Mouse (Mus musculus) layer of hippocampus, adult 18-20 months (tissue): Measurements from ENCODE around the gene Fbxo47. TPM values are rescaled to one million over a fixed set of nuclear protein-coding genes. Genes with fewer than 3 reads are reported as not detected.

ENCODE experiments used
- DNase-seq, 2 experiments: peaks; one replicate each; pipeline ENCODE4 v3.0.0; 2022; ENCODE audit warnings: low spot score in 2 of 2
- total RNA-seq, 2 experiments: library from RNA; stranded (reverse); gene quantifications; 2 replicates each; pipeline ENCODE4 v1.2.3; 2021

Gene Fbxo47
- total RNA-seq, 2 experiments from 2014 or later: 1.6 to 2.6 TPM

- no peak for DNase-seq
Observed at GRCm38 (mm10) chr11:97813085-97813484, 70.9 kb downstream of the Fbxo47 start.

DNA sequence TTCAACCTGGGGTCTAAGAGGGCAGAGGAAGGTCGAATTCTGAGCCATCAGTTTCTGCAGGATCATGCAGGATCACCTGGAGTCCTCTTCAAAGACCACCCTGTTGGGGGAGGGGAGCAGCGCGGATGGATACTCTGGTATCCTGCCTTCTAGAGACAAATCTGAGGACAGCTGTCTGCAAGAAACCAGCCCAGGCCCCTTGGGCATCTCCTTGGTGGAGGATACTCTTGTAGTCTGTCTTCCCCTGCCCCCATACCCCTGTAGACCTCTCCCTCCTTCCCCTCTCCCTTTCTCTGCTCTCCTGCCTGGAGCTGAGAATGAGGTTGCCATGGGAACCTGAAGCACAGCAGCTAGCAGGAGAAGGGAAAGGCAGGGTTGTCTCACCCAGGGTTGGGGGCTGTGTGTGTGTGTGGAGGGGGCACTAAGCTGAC lies 71.4 kb downstream of the Fbxo47 start:
- DNase-seq: peak; percentile 54 to 56

- DNase-seq: no peak
Observed at GRCm38 (mm10) chr11:97811569-97812362, 72.2 kb downstream of the Fbxo47 start.

GRCm38 (mm10) chr11:97810970-97811369 lies 73.0 kb downstream of the Fbxo47 start:
- no peak for DNase-seq

GRCm38 (mm10) chr11:97810356-97810755 lies 73.6 kb downstream of the Fbxo47 start:
- no peak for DNase-seq

- DNase-seq: no peak
Observed at GRCm38 (mm10) chr11:97809235-97810121, 74.5 kb downstream of the Fbxo47 start.

GRCm38 (mm10) chr11:97808621-97809234 lies 75.2 kb downstream of the Fbxo47 start:
- no peak for DNase-seq

- DNase-seq: no peak
Observed at GRCm38 (mm10) chr11:97808093-97808492, 75.9 kb downstream of the Fbxo47 start.

GRCm38 (mm10) chr11:97807626-97808025 lies 76.3 kb downstream of the Fbxo47 start:
- no peak for DNase-seq

DNA sequence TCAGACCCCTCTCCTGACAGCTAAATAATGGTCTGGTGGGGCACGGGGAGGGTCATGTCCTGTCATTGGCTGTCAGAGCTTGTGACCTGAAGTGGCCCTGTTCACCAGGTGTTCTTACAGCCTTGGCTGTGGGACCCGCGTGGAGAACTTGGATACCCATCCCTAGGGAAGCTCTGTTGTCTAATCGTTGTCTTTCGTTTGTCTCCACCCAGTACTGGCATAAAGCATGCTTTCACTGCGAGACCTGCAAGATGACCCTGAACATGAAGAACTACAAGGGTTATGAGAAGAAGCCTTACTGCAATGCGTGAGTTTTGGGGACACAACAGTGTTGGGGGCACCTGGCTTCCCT lies 77.4 kb downstream of the Fbxo47 start:
- DNase-seq: no peak

DNA sequence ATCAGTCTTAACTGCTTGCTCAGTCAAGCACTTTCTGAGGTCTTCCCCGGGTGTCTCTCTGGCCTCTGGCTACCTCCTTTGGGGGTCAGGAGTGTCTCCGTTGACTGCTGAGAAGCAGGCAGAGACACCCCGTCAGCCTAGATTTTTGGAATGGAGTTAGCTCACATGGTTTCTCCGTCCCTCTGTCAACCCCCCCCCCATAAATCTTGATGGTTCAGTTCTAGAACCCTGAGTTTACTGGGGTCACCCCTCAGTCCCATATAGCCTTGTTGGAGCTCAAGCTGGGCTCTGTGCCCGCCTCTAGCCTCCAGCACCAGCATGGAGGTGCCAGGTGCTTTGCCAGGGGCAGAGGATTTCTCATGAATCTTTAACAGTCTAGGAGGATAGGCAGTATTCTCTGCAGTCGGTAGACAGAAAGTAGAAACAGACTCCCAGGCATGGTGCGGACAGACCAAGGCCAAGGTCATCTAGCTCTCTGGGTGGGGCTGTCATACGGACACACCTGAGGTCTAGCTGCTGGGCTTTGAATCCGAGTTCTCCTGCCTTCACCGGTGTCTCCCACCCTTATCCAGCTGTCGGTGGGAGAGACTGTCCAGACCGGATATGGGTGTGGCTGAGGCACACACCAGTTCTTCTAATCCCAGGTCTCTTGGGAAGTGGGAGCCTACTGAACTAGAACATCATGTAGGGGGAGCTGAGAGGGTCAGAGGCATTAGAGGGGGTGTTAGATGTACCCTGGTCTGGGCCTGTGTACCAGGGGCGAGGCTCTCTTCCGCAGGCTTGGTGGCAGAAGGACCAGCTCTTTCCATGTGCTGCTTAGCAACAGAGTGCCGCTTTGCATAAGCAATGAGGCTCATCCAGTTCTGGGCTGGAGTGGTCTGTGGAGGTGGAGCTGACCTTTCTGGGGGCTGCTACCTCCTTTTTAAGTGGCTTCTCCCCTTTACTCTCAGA lies 78.0 kb downstream of the Fbxo47 start:
- no peak for DNase-seq

DNA sequence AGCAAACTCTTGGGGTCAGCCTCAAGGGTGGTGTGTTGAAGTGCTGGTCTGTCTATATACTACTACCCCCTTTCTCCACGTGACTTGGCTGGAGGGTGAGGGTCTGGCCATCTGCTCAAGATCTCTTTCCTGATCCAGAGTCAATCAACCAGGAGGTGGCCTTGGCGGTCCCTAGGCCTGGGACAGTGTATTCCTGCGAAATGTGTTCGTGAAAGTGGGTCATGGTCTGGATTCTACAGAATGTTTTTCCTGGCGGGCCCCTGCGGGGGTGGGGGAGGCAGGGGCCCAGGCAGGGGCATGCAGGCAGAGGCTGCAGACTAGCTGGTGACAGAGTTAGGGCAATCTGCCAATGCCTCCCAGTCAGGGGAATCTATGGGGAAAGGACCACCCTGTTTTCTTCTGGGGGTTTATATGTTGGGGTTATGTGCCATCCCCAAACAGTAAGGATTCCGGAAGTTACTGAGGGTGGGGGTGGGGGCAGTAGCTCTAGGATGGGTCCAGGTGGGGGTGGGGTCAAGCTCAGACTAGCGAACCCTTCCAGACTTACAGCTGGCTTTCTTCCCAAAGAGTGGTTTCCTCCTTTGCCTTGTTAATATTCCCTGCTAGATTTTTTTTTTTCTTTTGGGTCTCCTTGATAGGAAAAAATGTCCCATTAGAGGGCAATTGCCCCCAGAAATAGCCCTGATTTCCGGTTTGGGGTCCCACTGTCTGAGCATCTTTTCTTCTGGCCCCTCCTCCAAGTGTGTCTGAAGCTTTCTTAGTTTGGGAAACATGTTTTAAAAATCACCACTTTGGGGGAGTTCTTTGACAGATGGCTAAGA lies 78.9 kb downstream of the Fbxo47 start:
- DNase-seq: no peak

GRCm38 (mm10) chr11:97803847-97804246 lies 80.1 kb downstream of the Fbxo47 start:
- DNase-seq: no peak

Other genes with a start within 250 kb of the Fbxo47 start
- gene Mllt6, start 220.7 kb downstream of the Fbxo47 start, total RNA-seq: 100 to 1,000 TPM; 122 to 137 TPM
- gene Cisd3, start 198.3 kb downstream of the Fbxo47 start, total RNA-seq: 10 to 100 TPM; 51.3 to 52.0 TPM
- gene Pcgf2, start 183.7 kb downstream of the Fbxo47 start, total RNA-seq: 10 to 100 TPM; 21.7 to 24.6 TPM
- 100 to 1,000 TPM; 124 to 128 TPM for gene Psmb3, start 180.8 kb downstream of the Fbxo47 start, total RNA-seq
- 100 to 1,000 TPM; 114 to 115 TPM for gene Pip4k2b, start 139.4 kb downstream of the Fbxo47 start, total RNA-seq
- 10 to 100 TPM; 18.6 to 23.2 TPM for gene Cwc25, start 117.6 kb downstream of the Fbxo47 start, total RNA-seq
- gene 1700001P01Rik, start 108.2 kb downstream of the Fbxo47 start, total RNA-seq: 1 to 10 TPM; 1.1 to 1.2 TPM
- 100 to 1,000 TPM; 367 to 379 TPM for gene Rpl23, start 101.7 kb downstream of the Fbxo47 start, total RNA-seq
- gene Lasp1, start 85.2 kb downstream of the Fbxo47 start, total RNA-seq: 100 to 1,000 TPM; 107 to 110 TPM
- 10 to 100 TPM; 70.8 to 71.5 TPM for gene B230217C12Rik, start 43.4 kb downstream of the Fbxo47 start, total RNA-seq
- 10 to 100 TPM; 10.3 to 14.4 TPM for gene Plxdc1, start 102.3 kb upstream of the Fbxo47 start, total RNA-seq
- gene Arl5c, start 112.0 kb upstream of the Fbxo47 start, total RNA-seq: under 1 TPM; 0.76 to 0.94 TPM
- gene Cacnb1, start 138.9 kb upstream of the Fbxo47 start, total RNA-seq: 100 to 1,000 TPM; 148 to 155 TPM
- gene Rpl19, start 142.6 kb upstream of the Fbxo47 start, total RNA-seq: 100 to 1,000 TPM; 601 to 664 TPM
- 10 to 100 TPM; 45.7 to 55.2 TPM for gene Stac2, start 169.3 kb upstream of the Fbxo47 start, total RNA-seq